Mouse (Mus musculus): Measurements from ENCODE around the gene Fndc11.

The Fndc11 gene

DNA sequence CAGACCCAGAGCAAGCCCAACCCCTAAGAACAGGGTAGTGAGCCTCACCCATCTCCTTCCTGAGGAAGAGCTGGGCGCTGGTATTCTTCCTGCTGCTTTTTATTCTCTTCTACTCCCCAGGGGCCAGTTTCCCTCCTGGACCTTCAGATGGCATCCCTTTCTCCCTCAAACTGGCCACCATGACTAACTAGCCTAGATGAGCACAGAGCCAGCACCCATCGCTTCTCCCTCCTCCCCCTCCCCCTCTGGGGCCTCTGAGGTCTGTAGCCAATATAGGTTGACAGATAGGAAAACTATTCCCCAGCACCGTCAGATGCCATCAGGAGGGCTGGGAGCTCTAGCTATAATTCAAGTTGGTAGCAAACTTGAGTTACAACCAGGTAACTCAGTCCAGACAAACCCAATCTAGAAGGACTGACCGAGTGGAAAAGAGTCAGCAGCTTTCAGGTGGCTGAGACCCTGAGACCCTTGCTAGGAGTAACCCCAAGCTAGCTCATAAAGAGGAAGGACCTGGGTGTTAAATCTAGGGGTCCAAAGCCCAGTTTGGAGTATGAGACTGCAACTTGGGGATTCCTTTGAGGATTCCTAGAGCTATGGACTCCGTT is 830 bp upstream of the Fndc11 start:
- DNase-seq (ENCODE audit: extremely low read depth, low read depth, low spot score): no peak

DNA sequence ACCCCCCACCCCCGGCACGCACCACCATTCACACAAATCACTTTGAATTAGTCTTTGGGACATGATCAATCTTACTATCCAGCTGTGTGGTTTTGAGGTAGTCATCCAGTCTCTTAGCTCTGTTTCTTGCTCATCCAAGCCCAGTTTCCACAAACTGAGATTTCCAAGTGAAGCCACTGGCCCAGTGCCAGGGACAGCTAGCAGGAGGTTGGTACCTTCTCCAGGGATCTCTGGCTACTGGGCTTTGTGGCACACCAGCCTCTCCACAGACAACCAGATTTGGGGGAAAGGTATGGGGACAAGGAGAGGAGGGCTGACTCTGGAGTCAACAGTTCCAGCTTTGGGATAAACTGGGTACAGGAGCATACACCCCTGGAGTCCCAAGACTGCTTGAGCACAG is 548 bp downstream of the Fndc11 start:
- no peak for DNase-seq (ENCODE audit: extremely low read depth, low read depth, low spot score)

DNA sequence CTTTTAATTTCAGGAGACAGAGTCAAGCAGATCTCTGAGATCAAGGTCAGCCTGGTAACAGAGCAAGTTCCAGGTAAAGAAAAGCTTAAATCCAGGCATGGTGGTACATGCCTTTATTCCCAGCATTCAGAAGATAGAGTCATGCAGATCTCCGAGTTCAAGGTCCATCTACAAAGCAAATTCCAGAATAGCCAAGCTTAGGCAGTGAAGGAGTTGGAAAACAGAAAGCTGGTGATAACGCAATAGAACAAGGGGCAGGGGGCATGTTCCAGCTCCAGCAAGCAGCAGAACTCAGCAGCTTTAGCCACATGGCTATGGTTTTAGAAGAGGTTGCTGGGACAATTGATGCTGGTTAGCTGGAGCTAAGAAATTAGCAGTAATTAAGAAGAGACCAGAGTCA is 5.2 kb downstream of the Fndc11 start:
- no peak for DNase-seq (ENCODE audit: extremely low read depth, low read depth, low spot score)

DNA sequence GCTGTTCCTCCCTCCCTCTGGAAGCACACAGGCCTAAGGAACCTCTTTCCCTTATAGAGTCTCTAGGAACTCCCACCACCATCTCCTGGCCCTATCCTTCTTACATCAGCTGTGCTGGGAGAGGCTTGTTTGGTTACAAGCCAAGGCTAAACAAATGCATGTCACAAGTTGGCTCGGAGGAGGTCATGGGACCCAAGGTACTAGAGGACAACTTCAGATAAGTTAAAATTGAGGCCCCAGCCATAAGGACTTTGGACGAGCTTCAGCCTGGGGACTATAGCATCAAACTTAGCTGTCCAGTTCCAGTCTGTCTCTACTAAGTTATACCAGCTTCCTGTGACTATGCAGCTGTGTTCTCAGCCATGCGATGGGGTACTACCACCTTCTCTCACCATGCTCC is 7.3 kb downstream of the Fndc11 start:
- DNase-seq (ENCODE audit: extremely low read depth, low read depth, low spot score): no peak

DNA sequence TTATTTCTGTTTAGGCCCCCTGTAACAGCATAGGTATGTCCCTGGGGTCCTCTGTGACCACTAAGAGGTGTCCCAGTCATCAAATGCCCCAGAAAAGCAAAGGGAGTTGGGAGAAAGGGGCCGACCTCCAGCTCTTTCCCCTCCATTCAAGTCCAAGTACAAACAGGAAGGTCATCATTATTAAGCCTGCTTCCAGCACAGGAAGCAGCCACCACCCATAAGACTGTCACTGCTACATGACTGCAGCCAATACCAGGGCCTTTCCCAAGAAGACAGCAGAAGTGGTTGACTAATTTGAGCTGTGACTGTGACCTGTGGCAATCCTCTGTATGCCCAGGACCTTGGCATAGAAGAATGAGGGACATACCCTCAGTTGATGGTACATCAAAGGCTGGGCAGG is 8.5 kb downstream of the Fndc11 start:
- DNase-seq (ENCODE audit: extremely low read depth, low read depth, low spot score): no peak

DNA sequence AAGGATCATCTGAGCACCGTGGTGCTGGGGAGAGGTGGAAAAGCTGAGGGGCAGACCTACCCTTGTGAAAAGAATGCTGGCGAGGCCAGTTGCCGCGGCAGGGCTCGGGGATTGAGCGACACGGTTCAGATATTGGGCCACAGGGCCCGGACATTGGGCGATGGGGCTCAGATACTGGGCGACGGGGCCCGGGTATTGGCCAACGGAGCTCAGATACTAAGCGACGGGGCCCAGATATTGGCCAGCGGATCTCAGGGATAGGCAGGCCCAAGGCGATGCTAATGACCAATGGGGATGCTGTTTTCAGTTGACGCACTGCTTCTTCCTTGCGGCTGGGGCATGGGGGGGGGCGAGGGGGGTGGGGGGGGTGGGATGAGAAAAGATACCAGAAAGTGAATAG is 11.4 kb downstream of the Fndc11 start:
- DNase-seq (ENCODE audit: extremely low read depth, low read depth, low spot score): no peak

DNA sequence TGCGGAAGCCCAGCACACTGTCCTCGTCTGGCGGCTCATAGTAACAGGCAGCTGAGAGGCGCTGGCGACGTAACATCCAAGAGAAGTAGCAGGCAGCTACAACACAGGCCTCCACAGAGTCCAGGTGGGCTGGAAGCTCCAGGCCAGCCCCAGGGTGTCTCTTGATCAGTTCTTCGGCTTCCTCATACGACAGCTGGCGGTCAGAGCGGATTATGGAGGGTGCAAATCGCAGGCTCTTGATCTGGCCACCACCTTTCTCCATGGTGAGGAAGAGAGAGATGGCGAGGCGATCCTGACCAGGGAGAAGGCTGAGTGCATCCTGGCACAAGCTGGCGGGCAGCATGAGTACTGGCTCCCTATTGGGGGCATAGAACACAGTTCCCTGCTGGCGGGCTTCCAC is 13.6 kb downstream of the Fndc11 start:
- DNase-seq (ENCODE audit: extremely low read depth, low read depth, low spot score): no peak

DNA sequence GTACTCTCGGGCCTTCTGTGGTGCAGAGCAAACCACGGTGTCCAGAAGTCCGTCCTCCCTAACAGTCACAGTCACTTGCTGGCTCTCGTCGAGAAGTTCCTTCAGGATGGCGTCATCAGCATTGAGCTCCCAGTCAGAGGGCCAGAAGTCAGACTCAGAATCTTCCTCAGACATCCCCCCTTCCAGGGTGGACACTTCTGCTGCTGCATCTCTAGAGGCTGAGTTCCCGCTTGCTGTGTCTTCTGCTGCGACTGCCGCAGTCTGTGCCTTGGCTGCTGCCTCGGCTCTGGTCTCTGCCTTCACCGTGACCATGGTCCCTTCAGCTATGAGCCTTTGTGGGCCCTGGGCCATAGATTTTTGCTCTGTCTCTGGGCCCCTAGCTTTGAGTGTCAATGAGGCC is 14.9 kb downstream of the Fndc11 start:
- DNase-seq (ENCODE audit: extremely low read depth, low read depth, low spot score): no peak

DNA sequence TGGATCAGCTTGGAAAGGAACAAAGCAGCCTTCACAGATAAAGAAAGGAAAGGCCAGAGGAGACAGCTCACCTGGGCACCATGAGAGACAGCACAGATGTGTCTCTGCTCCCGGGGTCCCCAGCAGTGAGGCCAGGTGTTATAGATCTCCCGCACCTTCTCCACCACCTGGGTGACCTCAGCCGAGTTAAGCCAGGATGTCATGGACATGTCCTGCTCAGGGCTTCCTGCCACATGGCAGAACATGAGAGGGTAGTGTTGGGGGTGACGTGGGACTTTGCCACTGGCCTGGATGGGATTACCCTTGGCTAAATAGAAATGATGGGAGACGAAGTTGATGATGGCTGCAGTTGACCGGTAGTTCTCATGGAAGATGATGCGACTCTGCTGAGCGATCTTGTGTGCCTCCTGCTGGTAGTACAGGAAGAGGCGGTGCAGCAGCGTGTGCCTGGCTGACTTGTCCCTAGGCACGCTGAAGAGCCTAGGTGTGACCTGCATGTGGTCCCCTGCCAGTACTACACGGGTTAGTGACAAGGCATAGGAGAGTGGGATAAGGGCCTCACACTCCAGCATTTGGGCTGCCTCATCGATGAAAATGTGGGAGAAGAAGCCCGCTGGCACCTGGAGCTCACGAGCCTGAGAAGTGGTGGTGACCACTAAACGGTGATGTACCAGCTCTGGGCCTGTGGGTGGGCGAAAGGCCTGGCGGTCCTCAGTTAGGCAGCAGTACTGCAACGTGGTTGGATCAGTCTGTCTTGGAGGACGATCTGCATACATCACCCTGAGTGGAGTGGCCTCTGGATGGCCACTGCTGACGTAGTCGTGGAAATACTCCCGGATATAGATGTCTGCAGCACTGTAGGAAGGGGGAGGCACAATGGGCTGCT is 16.1 kb downstream of the Fndc11 start:
- no peak for DNase-seq (ENCODE audit: extremely low read depth, low read depth, low spot score)

DNA sequence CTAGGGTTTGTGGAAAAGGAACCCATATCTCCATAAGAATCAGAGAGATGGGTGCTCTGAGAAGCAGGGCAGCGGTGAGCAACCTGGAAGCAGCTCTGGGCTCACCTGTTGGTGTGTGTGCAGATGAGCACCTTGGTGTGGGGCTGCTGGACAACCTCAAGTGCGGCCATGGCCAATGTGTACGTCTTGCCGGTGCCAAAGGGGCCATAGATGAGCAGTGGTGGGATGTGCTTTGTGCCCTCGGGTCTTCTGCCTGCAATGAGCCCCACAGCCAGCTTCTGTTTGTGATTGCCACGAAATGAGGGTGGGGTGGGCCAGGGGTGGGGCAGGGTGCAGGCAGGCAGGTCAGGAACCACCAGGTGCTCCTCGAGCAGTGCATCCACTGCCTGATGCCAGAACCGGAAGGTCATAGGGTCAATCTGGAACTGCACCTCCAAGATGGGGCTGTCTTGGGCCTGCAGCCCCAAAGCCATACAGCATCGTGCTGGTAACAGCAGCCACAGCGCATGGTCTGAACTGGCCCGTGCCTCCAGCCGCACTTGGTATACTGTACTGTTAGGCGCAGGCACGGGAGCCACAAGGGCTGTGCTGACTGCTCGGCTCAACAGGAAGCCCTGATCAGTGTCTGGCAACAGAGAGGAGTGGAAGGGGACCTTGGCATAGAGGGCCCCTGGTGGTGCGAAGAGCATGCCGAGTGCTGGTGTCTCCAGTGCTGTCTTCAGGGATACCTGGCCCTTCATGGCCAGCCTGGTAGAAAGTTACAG is 17.6 kb downstream of the Fndc11 start:
- DNase-seq (ENCODE audit: extremely low read depth, low read depth, low spot score): no peak

DNA sequence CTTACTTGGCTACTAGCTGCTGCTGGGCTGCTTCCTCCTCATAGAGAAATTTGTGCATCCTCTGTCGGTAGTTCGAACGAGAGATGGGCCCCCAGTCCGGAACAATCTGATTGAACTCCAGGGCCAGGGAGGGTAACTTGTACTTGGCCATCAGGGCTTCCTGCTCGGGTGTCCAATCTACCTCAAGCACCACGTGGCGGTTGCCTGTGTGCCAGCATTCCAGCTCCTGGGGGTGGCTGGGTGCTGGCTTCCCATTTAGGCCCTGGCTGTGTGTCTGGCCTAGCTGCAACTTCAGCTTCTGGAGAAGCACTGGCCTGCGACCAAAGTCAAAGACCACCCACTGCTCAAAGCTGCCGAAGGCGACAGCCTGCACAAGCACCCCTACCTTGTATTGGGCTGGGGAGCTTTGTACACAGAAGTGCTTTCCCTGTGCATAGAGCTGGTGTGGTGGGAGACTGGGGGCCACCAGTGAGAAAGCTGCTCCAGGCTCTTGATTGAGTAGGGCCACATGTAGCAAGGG is 18.3 kb downstream of the Fndc11 start:
- no peak for DNase-seq (ENCODE audit: extremely low read depth, low read depth, low spot score)

DNA sequence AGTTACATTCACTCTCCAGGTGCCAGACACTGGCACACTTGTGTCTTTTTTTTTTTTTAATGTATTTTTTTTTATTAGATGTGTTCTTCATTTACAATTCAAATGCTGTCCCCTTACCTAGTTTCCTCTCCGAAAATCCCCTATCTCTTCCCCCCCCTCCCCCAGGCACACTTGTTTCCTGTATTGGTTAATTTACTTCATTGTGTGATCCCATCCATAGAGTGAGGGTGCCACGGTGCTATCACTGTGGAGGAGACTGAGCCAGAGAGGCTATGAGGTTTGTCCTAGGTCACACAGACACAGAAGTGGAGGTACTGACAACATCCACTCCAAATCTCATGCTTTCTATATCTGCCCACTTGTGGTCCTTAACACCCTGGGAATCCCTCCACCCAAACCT is 19.0 kb downstream of the Fndc11 start:
- no peak for DNase-seq (ENCODE audit: extremely low read depth, low read depth, low spot score)

DNA sequence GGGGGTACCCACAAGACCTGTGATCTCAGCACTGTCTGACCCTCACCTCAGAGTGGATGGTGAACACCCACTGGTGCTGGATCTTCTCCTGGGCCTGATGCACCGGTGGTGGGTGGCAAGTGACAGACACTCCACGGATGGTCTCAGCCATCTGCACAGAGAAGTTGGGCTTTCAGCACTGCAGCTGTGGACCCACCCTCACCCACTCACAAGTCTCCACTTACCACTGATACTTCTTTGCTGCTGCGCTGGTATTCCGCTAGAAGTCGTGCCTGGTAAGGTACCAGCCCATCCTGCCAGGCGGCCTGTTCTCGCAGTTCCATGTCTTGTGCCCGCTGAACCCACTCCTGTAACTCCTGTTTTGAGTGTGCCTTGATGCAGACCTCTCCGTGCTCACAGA is 19.4 kb downstream of the Fndc11 start:
- DNase-seq (ENCODE audit: extremely low read depth, low read depth, low spot score): no peak

DNA sequence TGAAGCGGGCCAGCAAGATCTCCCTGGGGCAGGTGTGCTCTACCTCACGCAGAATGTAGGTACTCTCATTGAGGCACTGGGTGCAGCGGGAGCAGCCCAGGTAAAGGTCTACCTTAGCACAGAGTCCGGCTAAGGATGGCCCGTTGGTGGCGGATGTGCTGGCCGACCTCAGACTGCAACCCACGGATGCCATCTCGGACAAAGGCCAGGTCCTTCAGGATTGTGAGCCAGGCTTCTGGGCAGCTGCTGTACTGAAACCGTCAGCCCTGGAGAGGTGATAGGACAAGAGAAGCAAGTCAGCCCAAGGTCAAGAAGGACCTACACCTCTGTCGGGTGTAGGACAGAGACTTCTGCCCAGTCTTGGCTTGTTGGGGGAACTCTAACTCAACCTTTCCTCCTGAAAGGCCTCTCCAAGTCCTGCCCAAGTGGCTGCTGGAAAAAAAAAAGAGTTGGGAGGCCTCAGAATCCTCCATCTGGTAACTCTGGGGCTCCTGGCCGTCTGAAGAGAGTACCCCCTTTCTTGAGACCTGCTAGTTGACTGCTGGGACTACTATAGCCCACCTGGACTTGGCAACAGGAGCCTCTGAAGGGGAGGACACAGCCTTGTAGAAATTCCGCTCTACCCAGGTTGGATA is 21.1 kb downstream of the Fndc11 start:
- DNase-seq (ENCODE audit: extremely low read depth, low read depth, low spot score): no peak

DNA sequence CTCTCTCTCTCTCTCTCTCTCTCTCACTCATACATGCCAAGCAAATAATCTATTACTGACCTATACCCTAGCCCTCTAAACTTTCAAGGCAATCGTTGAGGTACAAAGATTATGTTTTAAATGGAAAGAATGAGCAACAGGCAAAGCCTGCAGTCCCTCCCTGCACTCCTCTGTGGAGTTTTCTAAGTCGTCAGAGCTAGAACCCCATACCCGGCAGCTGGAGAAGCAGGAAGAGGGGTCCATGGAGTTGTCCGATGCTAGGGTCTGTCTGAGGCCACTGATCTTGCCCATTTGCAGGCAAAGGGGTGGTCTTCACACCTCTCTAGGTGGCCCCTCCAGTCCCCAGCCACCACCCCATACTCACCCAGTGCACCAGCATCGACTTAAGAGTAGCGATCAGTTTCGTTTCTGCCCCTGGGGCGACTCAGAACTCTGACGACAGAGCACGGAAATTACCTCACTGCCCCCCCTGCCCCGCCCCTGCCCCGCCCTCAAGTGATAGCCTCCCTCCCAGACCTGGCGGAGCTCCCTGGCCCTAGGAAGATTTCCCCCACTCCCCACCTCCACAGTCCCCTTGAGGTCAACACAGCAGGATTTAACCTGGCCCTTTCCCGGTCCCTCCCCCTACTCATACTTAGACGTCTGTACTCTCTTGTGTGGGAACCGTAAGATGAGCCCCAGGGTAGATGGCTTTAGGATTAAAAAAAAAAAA is 21.9 kb downstream of the Fndc11 start, which contains the start of gene Helz2:
Gene Helz2 (minus strand): TSS at position 426 of the 712 bp plus-strand sequence.
- no peak for DNase-seq (ENCODE audit: extremely low read depth, low read depth, low spot score)

DNA sequence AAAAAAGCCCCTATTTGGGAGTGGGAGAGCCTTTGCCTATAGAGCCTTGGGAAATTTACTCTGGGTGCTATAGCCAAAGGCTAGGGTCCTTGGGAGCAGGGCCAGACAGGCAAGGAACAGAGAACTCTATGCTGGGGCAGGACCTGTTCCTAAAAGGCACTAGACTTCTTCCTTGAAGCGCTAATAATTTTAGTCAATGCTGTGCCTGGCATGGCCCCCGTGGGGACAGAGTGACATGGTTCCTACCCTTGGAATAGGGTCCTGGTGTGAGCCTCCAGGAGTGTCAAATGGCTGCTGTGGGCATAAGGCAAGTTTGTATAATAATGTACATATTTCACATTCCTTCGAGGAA is 22.5 kb downstream of the Fndc11 start:
- no peak for DNase-seq (ENCODE audit: extremely low read depth, low read depth, low spot score)

DNA sequence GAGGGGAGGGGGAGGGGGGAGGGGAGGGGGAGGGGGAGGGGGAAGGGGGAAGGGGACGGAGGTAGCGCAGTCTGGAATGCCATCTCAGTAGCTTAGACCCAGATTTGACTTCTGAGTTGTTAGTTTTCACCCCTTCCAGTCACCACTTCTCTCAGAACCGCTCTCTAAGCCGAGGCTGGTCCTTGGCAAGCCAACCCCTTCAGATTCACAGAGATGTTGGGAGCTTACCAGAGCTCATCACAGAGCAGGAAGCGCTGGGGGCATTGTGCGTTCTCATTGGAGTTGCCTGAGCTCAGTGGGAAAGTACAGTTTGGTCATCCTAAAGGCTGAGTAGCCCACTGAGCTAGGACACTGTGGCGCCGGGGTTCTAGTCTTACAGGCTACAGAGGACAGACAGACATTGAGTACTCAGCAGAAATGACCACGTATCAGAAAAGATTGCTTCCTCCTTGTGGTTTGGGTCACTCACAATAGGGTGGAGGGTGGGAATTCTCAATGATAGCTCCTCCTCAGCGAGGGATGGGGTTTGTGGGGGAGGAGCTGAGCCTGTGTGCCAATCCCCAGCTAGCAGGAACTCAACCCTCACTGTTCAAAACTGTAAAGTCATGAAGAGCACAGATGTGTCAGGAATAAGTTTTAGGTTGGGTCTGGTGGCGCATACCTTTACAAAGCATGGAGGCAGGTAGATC is 24.0 kb downstream of the Fndc11 start:
- DNase-seq (ENCODE audit: extremely low read depth, low read depth, low spot score): no peak

DNA sequence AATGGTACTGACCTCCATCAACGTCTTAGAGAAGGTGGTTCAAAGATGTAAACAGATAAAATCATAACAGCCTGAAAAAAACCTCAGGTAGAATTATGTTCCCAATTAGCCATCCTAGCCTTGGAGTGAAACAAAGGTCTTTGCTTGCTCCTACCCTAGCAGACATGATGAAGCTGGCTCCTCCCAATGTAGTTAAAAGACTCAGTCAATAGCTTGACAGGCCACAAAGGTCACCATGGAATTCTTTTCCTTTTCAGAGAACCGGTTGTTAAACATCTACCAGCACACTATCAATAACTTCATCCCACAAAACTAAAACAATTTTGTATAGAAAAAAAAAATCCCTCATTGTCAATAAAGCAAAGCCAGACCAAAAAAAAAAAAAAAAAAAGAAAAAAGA is 25.2 kb downstream of the Fndc11 start:
- no peak for DNase-seq (ENCODE audit: extremely low read depth, low read depth, low spot score)

DNA sequence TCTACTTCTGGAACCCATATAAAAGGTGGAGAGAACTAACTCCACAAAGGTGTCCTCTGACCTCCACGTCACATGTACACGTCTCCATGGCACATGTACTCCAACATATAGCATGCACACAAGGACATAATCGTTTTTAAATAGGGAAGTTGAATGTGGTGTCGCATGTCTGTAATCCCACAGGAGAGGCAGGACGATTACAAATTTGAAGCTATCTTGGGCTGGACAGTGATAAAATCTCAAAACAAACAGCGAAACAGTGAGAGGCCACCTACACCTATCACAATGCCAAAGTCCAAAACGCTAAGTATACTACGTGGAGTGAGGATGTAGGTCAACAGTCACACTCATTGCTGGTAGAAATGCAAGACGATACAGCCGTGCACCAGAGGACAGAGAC is 29.4 kb downstream of the Fndc11 start:
- no peak for DNase-seq (ENCODE audit: extremely low read depth, low read depth, low spot score)

DNA sequence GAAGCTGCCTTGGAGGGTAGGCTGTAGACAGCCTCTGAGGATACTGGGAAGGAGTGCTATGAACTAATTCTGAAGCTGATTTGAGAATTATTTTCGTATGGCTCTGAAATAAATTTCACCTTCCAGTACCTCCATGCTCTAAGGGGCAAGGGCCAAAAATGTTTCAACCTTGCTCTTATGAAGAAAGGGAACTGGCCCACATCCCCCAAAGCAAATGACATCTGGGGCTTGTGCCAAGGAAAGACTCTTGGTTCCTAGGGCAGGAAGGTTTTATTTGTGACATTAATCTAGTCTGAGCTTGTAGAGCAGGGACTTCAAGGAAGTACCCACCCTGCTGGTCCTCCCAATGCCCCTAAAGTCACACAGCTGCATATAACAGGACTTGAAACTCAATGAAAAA is 32.0 kb downstream of the Fndc11 start:
- DNase-seq (ENCODE audit: extremely low read depth, low read depth, low spot score): no peak
